Mouse (Mus musculus) heart, postnatal 14 days (tissue): ENCODE measurements around the gene Psmd2. TPM values are rescaled to one million over a fixed set of nuclear protein-coding genes. Genes with fewer than 3 reads are reported as not detected.

ENCODE experiments used
- DNase-seq, 2 experiments: peaks; one replicate each; pipeline ENCODE4 v3.0.0; 2021 to 2022
- intact Hi-C: fragments of 180-260 bp; cut with DNase I; formaldehyde crosslinking; loops from one replicate; pipeline ENCODE4 v1.15.1; 2025
- long read RNA-seq, 2 experiments: library from polyadenylated mRNA; stranded (forward); transcript quantifications; one replicate each; pipeline ENCODE4 v2.0.0; 2021
- total RNA-seq, 2 experiments: library from RNA; stranded (reverse); gene quantifications; 2 replicates each; pipeline ENCODE4 v1.2.3; 2021

The Psmd2 gene
- 100 to 1,000 TPM; 191 to 193 TPM for total RNA-seq
- long read RNA-seq, experiment 1, transcript Psmd2-201 (21 exons, 2,961 nt) = major isoform, 345 of 373 reads
- long read RNA-seq, experiment 1, partial matches to known transcripts = 19 of 373 reads
- long read RNA-seq, experiment 1, other reads (novel, unspliced or antisense) = 9 of 373 reads
- long read RNA-seq, experiment 2, transcript Psmd2-201 (21 exons, 2,961 nt) = major isoform, 342 of 380 reads
- long read RNA-seq, experiment 2, partial matches to known transcripts = 17 of 380 reads
- long read RNA-seq, experiment 2, other reads (novel, unspliced or antisense) = 21 of 380 reads

GRCm38 (mm10) chr16:20651076-20651946 lies at the start of gene Psmd2:
Gene Psmd2 (plus strand): TSS chr16:20651652.
- intact Hi-C loops = loop anchor here (2.0 kb wide), 1 partner anchor 41 kb away; the partner anchor contains the start of genes Alg3, Eef1akmt4 and Gm49333
- DNase-seq = peak; percentile 97 to 99

GRCm38 (mm10) chr16:20604705-20605104 lies 46.7 kb upstream of the Psmd2 start:
- no peak for DNase-seq
- intact Hi-C loops = no loop called here

- intact Hi-C loops = loop anchor here (2.0 to 5.0 kb wide), 3 partner anchors 40 to 93 kb away; partner anchors contain the start of genes Abcf3, Dvl3 and Psmd2
These were observed 40.7 kb upstream of the Psmd2 start for GRCm38 (mm10) chr16:20610501-20611356.

GRCm38 (mm10) chr16:20611357-20612227 lies 39.9 kb upstream of the Psmd2 start, which contains the start of the genes Eef1akmt4, Gm49333 and Alg3:
Gene Eef1akmt4 (plus strand): TSS chr16:20611593.
Gene Gm49333 (plus strand): TSS chr16:20611610.
Gene Alg3 (minus strand): TSS chr16:20611735.
- peak; percentile 86 for DNase-seq
- intact Hi-C loops = loop anchor here (2.0 to 5.0 kb wide), 3 partner anchors 39 to 94 kb away; partner anchors contain the start of genes Abcf3, Dvl3 and Psmd2

More at GRCm38 (mm10) chr16:20610501-20611356, 40.7 kb upstream of the Psmd2 start:
- peak; percentile 78 to 83 for DNase-seq

- intact Hi-C loops = no loop called here
- peak; percentile 43 to 56 for DNase-seq
These were observed 31.7 kb upstream of the Psmd2 start for GRCm38 (mm10) chr16:20619541-20620398.

GRCm38 (mm10) chr16:20620399-20620735 lies 31.1 kb upstream of the Psmd2 start:
- DNase-seq = no peak
- intact Hi-C loops = no loop called here

- DNase-seq = no peak
- intact Hi-C loops = no loop called here
These were observed 30.7 kb upstream of the Psmd2 start for GRCm38 (mm10) chr16:20620751-20621190.

GRCm38 (mm10) chr16:20621191-20621990 lies 30.1 kb upstream of the Psmd2 start, which contains the start of gene Camk2n2:
Gene Camk2n2 (minus strand): TSS chr16:20621287.
- intact Hi-C loops = no loop called here
- peak; percentile 58 to 71 for DNase-seq

GRCm38 (mm10) chr16:20621991-20622685 lies 29.3 kb upstream of the Psmd2 start:
- intact Hi-C loops = no loop called here
- DNase-seq = peak; percentile 43 to 58

- DNase-seq = no peak
- intact Hi-C loops = no loop called here
These were observed 28.2 kb upstream of the Psmd2 start for GRCm38 (mm10) chr16:20623211-20623610.

GRCm38 (mm10) chr16:20628871-20629391 lies 22.5 kb upstream of the Psmd2 start:
- DNase-seq = no peak
- intact Hi-C loops = no loop called here

GRCm38 (mm10) chr16:20629731-20630634 lies 21.5 kb upstream of the Psmd2 start, which contains the start of gene Ece2:
Gene Ece2 (plus strand): TSS chr16:20629828.
- peak; percentile 6 to 15 for DNase-seq
- intact Hi-C loops = no loop called here

GRCm38 (mm10) chr16:20637410-20637809 lies 14.0 kb upstream of the Psmd2 start:
- no peak for DNase-seq
- intact Hi-C loops = no loop called here

GRCm38 (mm10) chr16:20638367-20638766 lies 13.1 kb upstream of the Psmd2 start:
- DNase-seq = no peak
- intact Hi-C loops = no loop called here

GRCm38 (mm10) chr16:20642161-20642560 lies 9.3 kb upstream of the Psmd2 start:
- intact Hi-C loops = loop anchor here (2.0 to 10.0 kb wide), 2 partner anchors 143 to 217 kb away; partner anchors contain the start of genes Abcc5 and Eif2b5

More at GRCm38 (mm10) chr16:20642161-20642560, 9.3 kb upstream of the Psmd2 start:
- peak; percentile 79 to 81 for DNase-seq
